ENCODE assay signal across 8 mouse cellular contexts in genomic region chr13:55513111-55513748, GRCm38 (mm10). TPM values are rescaled to one million over a fixed set of nuclear protein-coding genes. Genes with fewer than 3 reads are reported as not detected.
DNase-seq lines count a peak whose midpoint lies in the region; ATAC-seq and TF ChIP-seq lines count a peak whose summit lies in the region.

Gene Pdlim7, minus strand, starts transcription at chr13:55513676.

- peaks cover 35% of the 10 kb centered on the region for H3K4me1 ChIP-seq in embryonic facial prominence, embryonic 13.5 days
- H3K4me1 ChIP-seq in kidney, adult 2 months (ENCODE audit: control insufficient read depth, insufficient read depth, low read length) = 0 out of 2 replicates have a peak, but pooled peaks cover 4% of the 10 kb centered on the region
- H3K4me1 ChIP-seq in limb, embryonic 13.5 days = peaks cover 28% of the 10 kb centered on the region
- H3K4me1 ChIP-seq in midbrain, embryonic 15.5 days = peaks cover 30% of the 10 kb centered on the region

- peak; percentile 97 for DNase-seq in 416B (ENCODE audit: low read depth)
- DNase-seq in adrenal gland, postnatal 4 days (ENCODE audit: low spot score in 2 of 2) = peak; percentile 78 to 82
- peak; percentile 93 to 96 for DNase-seq in heart, adult 18-20 months
- peak; percentile 92 for DNase-seq in kidney, adult 2 months
- peak; percentile 77 to 91 for DNase-seq in spleen, adult 18-20 months

- peak within 1 kb of the TSS; percentile 87 for H3K4me3 ChIP-seq in embryonic facial prominence, embryonic 13.5 days
- peak within 1 kb of the TSS; percentile 81 for H3K4me3 ChIP-seq in kidney, adult 2 months (ENCODE audit: insufficient read depth, low read depth, low read length)
- H3K4me3 ChIP-seq in limb, embryonic 13.5 days = peak within 1 kb of the TSS; percentile 92
- H3K4me3 ChIP-seq in midbrain, embryonic 15.5 days = peak within 1 kb of the TSS; percentile 71

- peaks cover 15% of the 10 kb centered on the region for H3K36me3 ChIP-seq in embryonic facial prominence, embryonic 13.5 days
- no peaks in the 10 kb centered on the region for H3K36me3 ChIP-seq in kidney, adult 2 months (ENCODE audit: control insufficient read depth, insufficient read depth, low read length)
- peaks cover 20% of the 10 kb centered on the region for H3K36me3 ChIP-seq in limb, embryonic 13.5 days
- H3K36me3 ChIP-seq in midbrain, embryonic 15.5 days (replicated peaks) = 0 out of 2 replicates have a peak, but pooled peaks cover 6% of the 10 kb centered on the region

- H3K4me2 ChIP-seq in embryonic facial prominence, embryonic 13.5 days = peak within 1 kb of the TSS; percentile 92
- peak within 1 kb of the TSS; percentile 93 for H3K4me2 ChIP-seq in limb, embryonic 13.5 days (replicated peaks)
- peak within 1 kb of the TSS; percentile 87 for H3K4me2 ChIP-seq in midbrain, embryonic 15.5 days

- H3K9ac ChIP-seq in embryonic facial prominence, embryonic 13.5 days = peak within 1 kb of the TSS; percentile 93
- H3K9ac ChIP-seq in limb, embryonic 13.5 days = peak within 1 kb of the TSS; percentile 89
- H3K9ac ChIP-seq in midbrain, embryonic 15.5 days = peak within 1 kb of the TSS; percentile 80

- WGBS in embryonic facial prominence, embryonic 13.5 days = under 1% methylated on average over 55 of the region's 55 CpGs
- WGBS in kidney, adult 2 months = under 1% methylated on average over 55 of the region's 55 CpGs
- WGBS in limb, embryonic 13.5 days = under 1% methylated on average over 54 of the region's 55 CpGs
- WGBS in midbrain, embryonic 15.5 days = under 1% methylated on average over 45 of the region's 55 CpGs

- no peaks in the 10 kb centered on the region for H3K27me3 ChIP-seq in embryonic facial prominence, embryonic 13.5 days
- H3K27me3 ChIP-seq in kidney, adult 2 months (replicated peaks; ENCODE audit: control insufficient read depth, insufficient read depth, low read length) = no peaks in the 10 kb centered on the region
- no peaks in the 10 kb centered on the region for H3K27me3 ChIP-seq in limb, embryonic 13.5 days
- H3K27me3 ChIP-seq in midbrain, embryonic 15.5 days (replicated peaks) = no peaks in the 10 kb centered on the region

- TF ChIP-seq CTCF in kidney, adult 2 months (conservative IDR thresholded peaks at IDR 0.05; ENCODE audit: insufficient read depth, insufficient read length, low read depth, low read length) = peak; percentile 74

- TF ChIP-seq POLR2A in kidney, adult 2 months (IDR thresholded peaks at IDR 0.05; ENCODE audit: low read depth, low read length) = peak; percentile 94

- peak within 1 kb of the TSS; percentile 89 for H3K27ac ChIP-seq in embryonic facial prominence, embryonic 13.5 days
- peak within 1 kb of the TSS; percentile 67; the same call in 1 of the 2 replicates for H3K27ac ChIP-seq in kidney, adult 2 months (ENCODE audit: insufficient read depth, low read depth, low read length)
- peak within 1 kb of the TSS; percentile 88 for H3K27ac ChIP-seq in limb, embryonic 13.5 days
- H3K27ac ChIP-seq in midbrain, embryonic 15.5 days = peak within 1 kb of the TSS; percentile 82

- H3K9me3 ChIP-seq in embryonic facial prominence, embryonic 13.5 days = no peaks in the 10 kb centered on the region
- no peaks in the 10 kb centered on the region for H3K9me3 ChIP-seq in limb, embryonic 13.5 days
- H3K9me3 ChIP-seq in midbrain, embryonic 15.5 days = no peaks in the 10 kb centered on the region

- peak; percentile 57 for ATAC-seq in embryonic facial prominence, embryonic 13.5 days (ENCODE audit: insufficient number of reproducible peaks, insufficient read depth, low FRiP score, low TSS enrichment, low read depth)
- ATAC-seq in limb, embryonic 13.5 days (ENCODE audit: low FRiP score, low read depth) = peak; percentile 72
- ATAC-seq in midbrain, embryonic 15.5 days (replicated peaks) = peak; percentile 79

RNA-seq across cellular contexts. Expression of gene Pdlim7, which starts in this region (rescaled TPM):
- 10 to 100 TPM; 44.5 to 47.1 TPM for total RNA-seq in adrenal gland, postnatal 4 days (2021)
- polyA plus RNA-seq in embryonic facial prominence, embryonic 13.5 days (2015; fragmentation: Nextera tagmentation; extraction: Ambion mirVana) = 105 and 119 TPM in 2 replicates
- 10 to 100 TPM; 42.2 to 46.6 TPM for total RNA-seq in heart, adult 18-20 months (2021)
- polyA plus RNA-seq in kidney, adult 2 months (2012; rRNA removed) = 22.8 and 23.5 TPM in 2 replicates
- 175 and 181 TPM in 2 replicates for polyA plus RNA-seq in limb, embryonic 13.5 days (2015; fragmentation: Nextera tagmentation; extraction: Ambion mirVana)
- 167 and 171 TPM in 2 replicates for polyA plus RNA-seq in midbrain, embryonic 15.5 days (2015; fragmentation: Nextera tagmentation; extraction: Ambion mirVana)

Comparison
In these comparisons a context has a peak if more than half of its experiments do, and no peak if none do; other contexts are left out.
1. Peak in every context shown above with its lines: DNase-seq, ATAC-seq, H3K4me3 ChIP-seq and H3K27ac ChIP-seq.